Mouse (Mus musculus) skeletal muscle tissue, postnatal 0 days (tissue): ENCODE data around the gene Ccdc149. TPM values are rescaled to one million over a fixed set of nuclear protein-coding genes. Genes with fewer than 3 reads are reported as not detected.

Source experiments
- polyA plus RNA-seq: library from polyadenylated mRNA; unstranded; fragments of >200 nt; fragmentation: Nextera tagmentation; extraction: Ambion mirVana; gene quantifications from 2 replicates; pipeline ENCODE4 v1.2.1, GENCODE M21; 2015

Ccdc149 gene
- 1.1 and 1.7 TPM in 2 replicates for polyA plus RNA-seq

GRCm38 (mm10) chr5:52470991-52471801 lies at the start of gene Ccdc149:
TSS of gene Ccdc149 (minus strand) at chr5:52471521.

GRCm38 (mm10) chr5:52363468-52364150 lies 107.7 kb downstream of the Ccdc149 start, which contains the start of gene Sod3:
TSS of gene Sod3 (plus strand) at chr5:52363791.

Other genes starting within 250 kb of the Ccdc149 start
- 16.5 and 26.9 TPM in 2 replicates for gene Sod3, start 107.7 kb downstream of the Ccdc149 start, polyA plus RNA-seq
- gene Lgi2, start 94.9 kb upstream of the Ccdc149 start, polyA plus RNA-seq: 2.4 and 2.6 TPM in 2 replicates
- 4.6 and 5.0 TPM in 2 replicates for gene Sepsecs, start 198.2 kb upstream of the Ccdc149 start, polyA plus RNA-seq